Mouse (Mus musculus): ENCODE measurements around the gene Gfod1.

The Gfod1 gene

DNA sequence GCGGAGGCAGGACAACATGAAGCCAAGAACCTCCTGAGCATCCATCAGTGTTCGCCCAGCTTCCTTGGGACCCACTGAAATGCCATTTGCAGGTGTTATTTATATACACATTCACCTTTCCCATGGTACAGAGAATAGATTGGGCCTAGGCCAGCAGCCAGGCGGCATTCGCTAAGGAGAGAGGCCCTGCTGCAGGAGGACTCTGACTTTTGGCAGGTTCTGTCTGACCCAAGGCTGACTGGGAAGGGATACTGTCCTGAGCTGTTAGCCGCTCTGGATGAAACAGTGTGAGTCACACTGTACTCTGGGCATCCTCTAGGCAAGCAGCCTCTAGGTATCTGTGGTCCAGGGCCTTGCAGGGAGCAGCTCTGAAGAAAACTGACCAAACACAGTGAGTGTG is 6.4 kb downstream of the Gfod1 start:
- no peak for DNase-seq

DNA sequence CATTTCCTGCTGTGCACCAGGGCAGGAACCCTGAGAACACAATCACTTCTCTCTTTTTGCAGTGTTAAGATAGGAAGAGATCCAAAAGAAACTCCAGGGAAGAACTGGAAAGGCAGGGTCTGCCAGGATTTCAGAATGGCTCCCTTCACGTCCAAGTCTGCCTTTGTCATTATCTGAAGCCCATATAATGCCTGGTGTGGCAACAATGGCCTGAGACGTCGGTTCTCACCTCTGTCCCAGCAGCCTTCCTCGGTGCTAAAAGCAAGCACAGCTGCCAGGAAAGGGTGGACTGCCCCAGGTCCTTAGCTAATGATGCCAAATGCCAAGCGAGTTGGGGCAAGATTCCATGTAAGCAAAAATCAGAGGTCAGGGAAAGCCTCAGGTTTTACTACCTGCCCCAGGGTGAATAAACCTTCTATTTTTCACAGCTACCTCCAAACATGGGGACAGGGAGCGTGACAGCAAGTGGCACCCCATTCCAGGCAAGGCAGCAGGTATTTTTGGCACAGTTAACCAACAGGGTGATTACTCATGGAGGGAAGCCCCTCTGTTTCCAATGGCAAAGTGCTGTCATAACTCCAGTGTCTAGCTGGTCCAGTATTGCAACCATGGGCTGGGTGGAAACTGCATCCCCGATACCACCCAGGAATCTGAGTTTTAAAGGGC is 7.7 kb downstream of the Gfod1 start:
- no peak for DNase-seq

- no peak for DNase-seq
Observed at GRCm38 (mm10) chr13:43295684-43296083, 8.3 kb downstream of the Gfod1 start.

- no peak for DNase-seq
Observed at GRCm38 (mm10) chr13:43294957-43295590, 8.9 kb downstream of the Gfod1 start.

DNA sequence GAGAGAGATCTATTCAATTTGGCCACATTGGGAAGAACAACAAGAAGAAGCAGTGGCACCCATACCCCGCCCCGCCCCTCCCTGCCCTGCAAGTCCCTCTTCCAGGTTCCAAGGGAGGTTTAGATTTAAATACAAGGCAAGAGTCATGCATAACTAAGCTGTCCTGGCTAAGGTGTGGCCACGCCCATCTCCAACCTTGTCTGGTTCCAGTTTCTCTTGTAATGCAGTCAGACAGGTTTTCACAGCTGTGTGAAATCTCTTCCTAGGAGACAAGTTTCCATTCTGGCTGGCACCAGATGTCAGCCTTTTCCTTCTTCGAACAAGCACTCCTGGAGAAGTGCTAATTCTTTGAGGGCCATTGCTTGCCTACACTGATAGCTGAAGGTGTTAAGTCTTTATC is 11.1 kb downstream of the Gfod1 start:
- DNase-seq, result no peak

DNA sequence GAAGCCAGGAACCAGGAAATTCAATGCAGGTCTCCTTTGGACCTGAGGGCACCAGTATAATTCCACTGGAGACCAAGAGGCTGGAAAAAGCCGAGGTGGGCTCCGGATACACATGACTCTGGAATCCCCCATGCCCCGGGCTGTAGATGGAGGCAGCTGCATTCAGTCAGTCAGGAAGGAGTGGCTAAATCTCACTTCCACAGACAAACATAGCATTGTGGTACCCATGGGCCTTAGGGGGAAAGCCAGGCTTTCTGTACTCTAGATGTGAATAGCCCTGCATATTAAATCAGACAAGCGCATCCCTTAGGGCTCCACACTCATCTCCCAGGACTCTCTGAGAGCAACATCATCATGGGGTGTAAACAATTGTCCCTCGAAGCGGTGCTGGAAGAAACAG is 14.9 kb downstream of the Gfod1 start:
- no peak for DNase-seq

GRCm38 (mm10) chr13:43288444-43288843 is 15.5 kb downstream of the Gfod1 start:
- no peak for DNase-seq

GRCm38 (mm10) chr13:43288026-43288425 is 15.9 kb downstream of the Gfod1 start:
- DNase-seq, result no peak

DNA sequence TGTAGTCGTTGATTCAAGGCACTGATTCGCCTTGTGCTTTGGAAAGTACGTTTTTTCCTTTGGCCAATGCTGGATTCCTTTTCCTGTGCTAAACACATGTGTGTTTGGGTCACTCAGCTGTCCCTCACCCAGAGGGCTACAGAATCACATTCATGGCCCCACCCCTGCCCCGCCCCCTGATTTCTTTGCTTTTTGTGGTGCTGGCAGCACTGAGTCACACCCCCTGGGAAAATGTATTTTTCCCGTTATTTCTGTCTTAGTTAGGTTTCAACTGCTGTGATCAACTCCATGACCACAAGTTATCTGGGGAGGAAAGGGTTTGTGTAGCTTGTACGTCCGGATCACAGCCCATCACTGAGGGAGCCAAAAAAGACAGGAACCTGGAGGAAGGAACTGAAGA is 17.1 kb downstream of the Gfod1 start:
- no peak for DNase-seq

GRCm38 (mm10) chr13:43284711-43285151 is 19.2 kb downstream of the Gfod1 start:
- no peak for DNase-seq

DNA sequence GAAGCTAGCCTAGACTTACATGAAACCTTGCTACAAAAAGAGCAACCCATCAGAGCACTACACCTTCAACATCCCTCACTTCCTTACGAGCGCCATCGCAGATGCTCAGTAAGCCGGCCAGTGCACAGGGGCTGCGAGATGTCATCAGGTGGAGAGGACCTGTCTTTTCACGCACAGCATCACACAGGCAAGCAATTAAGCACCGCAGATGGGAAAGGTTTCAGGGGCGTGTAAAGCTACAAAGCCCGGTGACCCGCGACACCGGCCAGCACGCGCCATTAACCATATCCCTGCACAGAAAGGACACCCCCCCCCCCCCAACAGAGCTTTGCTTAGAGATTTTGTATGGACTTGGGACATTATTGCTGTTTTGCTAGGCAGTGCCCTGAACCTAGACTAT is 30.1 kb downstream of the Gfod1 start:
- DNase-seq, result no peak

DNA sequence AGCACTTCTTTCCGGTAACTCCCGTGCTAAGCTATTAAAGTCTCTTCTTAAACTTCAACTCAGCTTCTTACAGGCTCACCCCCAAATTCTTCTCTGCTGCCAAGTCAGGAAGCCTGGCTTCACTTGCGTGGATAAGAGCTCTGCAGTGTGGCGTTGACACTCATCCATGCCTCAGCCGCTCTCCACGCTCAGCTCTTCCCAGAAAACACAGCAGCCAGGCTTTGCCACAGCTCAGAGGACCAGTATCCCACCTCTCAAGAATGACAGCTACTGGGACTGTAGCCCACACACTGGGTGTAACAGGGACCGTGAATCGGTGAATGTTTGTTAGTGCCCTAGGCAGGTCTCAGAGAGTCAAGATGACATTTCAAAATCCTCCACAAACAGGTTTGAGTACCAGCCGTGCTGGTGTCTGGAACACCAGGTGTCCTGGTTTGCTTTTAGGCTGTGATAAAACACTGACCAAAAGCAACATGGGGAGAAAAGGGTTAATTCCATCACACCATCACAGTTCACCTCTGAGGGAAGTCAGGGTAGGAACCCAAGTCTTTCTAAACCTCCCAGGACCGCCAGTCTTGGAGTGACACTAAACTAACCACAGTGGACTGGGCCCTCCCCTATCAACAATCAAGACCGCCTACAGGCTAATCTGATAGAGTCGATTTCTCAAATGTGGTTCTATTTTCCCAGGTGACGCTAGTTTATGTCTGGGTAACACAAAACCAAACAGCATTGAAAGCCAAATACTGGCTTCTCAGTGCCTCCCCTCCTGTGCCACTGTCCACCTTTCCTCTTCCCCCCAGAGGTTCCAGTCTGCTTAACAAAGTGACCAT is 31.5 kb downstream of the Gfod1 start:
- DNase-seq, result no peak

- no peak for DNase-seq
Observed at GRCm38 (mm10) chr13:43271481-43271880, 32.5 kb downstream of the Gfod1 start.

DNA sequence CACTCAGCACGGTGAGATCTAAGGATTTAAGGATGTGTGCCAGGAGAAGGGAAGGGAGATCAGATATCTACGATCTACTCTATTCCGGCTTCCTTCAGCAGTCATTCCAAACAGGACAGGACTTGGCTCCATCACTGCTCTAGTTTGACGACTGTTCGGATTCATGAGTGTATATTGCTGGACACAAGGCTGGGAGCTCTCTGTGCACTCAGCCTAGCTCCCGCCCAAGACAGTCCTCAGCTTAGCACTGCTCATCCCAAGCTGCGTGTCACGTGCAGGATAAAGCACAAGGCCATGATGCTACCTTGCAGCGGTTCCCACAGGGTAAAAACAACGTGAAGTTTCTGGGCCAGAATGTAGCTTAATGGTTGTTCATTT is 33.8 kb downstream of the Gfod1 start:
- DNase-seq, result no peak

DNA sequence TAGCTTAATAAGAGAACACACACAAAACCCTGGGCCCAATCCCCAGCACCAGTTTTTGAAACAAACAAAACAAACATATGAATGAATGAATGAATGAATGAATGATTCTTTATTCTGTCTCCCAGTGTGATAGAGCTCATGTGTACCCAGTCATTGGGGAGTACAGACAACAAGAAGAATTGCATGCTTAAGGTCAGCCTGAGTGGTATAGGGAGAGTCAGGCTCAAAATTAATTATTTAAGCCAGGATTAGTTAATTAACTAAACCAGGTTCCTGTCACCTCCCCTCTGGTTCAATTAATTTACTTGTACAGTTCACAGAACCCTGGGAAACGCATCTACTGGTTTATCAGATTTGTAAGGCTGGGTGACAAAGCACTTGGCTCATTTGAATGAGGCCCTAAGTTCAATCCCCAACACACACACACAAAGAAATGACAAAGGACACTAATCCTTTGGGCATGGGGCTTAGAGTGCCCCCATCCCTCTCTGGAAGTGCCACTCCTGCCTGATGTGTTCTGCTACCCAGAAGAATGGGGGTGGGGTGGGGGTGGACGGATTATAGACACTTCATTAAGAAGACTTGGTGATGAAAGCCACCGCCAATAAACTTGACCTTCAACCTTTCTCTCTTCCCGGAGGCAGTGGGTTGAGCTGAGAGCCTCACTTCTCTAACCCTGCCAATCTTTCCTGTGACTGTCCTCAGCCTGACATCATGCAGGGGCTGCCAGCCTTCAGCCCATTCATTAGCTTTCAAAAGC is 34.3 kb downstream of the Gfod1 start:
- DNase-seq, result no peak

DNA sequence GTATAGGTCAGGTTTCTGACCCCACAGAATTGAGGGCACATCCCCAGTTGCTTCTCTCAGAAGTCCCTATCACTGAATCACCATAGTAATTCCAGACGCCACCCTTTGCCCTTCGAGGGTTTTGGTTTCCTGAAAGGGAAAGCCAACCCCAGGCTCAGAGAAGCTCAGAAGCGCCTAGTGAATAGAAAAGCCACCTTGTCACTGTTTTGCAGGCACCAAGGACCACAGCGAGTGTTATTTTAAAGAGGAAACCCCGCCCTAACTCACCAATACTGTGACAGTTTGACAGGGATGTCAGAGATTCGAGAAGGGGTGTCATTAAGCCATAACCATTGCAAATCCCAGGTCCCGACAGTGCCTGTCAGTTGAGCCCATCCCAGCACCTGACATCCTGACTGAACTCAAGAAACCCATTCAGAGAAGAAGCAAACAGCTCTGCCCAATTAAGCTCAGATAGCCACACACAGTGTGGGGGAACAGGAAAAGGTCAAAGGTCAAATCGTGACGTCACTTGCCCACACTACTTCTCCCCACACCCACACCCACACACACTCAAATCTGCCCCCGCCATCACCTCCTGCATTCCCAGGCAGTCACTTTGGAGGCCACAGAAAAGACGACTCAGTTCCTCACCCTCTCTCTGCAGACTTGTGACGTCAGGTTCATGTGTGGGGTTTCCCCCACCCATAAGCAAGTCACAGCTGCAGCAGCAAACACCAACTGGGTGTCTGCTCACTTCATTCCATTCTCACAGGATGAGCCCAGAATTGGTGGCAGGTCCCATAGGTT is 35.2 kb downstream of the Gfod1 start:
- DNase-seq, result peak; percentile 61

- no peak for DNase-seq
Observed at GRCm38 (mm10) chr13:43267902-43268301, 36.1 kb downstream of the Gfod1 start.

GRCm38 (mm10) chr13:43267216-43267615 is 36.8 kb downstream of the Gfod1 start:
- DNase-seq, result no peak

- no peak for DNase-seq
Observed at GRCm38 (mm10) chr13:43266333-43266732, 37.6 kb downstream of the Gfod1 start.

GRCm38 (mm10) chr13:43265116-43265515 is 38.9 kb downstream of the Gfod1 start:
- no peak for DNase-seq

DNA sequence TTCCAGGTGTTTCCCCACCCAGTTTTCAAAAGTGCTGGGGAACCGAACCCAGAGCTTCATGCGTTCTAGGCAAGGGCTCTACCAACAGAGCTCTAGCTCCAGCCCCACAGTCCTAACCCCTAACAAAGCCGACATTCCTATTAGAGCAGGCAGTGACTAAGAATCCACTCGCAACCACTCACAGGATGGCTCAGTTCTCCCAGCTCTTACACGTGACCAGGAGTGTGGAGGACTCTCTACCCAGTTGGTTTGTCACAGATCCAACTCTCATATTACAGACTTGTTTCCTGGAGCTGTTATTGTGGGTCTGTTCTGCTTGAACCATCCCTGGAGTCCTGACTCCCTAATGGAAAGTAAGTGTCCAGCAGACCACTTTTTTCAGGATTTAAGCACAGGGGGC is 40.3 kb downstream of the Gfod1 start:
- no peak for DNase-seq

GRCm38 (mm10) chr13:43262114-43262739 is 41.7 kb downstream of the Gfod1 start:
- no peak for DNase-seq
